Mouse (Mus musculus) lung, postnatal 0 days (tissue): ENCODE measurements at regions not wholly inside any gene's neighbourhood (a gene's known extent, or its start where the extent isn't known, plus 50 kb on each side); places are given as distances from the start of the nearest gene placed in this dataset.

Source experiments
- CTCF ChIP-seq: IDR thresholded peaks from 2 replicates; pipeline ENCODE4 v1.5.1; 2016; ENCODE audit warnings: antibody characterized with exemption, mild to moderate bottlenecking
- EP300 ChIP-seq: IDR thresholded peaks from 2 replicates; pipeline ENCODE4 v1.6.1; 2016; ENCODE audit warnings: antibody characterized with exemption, mild to moderate bottlenecking, control low read depth

GRCm38 (mm10) chr14:87264826-87265225, 123.8 kb upstream of the Diaph3 start:
- TF ChIP-seq EP300 (no peak), CTCF (no peak)
